Mouse (Mus musculus) CH12.LX (cell line): ENCODE data around the gene Cyb561.

ENCODE experiments used
- CHD2 ChIP-seq: IDR thresholded peaks from 2 replicates; pipeline ENCODE4 v1.6.1; 2011; ENCODE audit warnings: low read length, improper control_type of control experiment
- CTCF ChIP-seq, 2 experiments: IDR thresholded peaks in 1 of 2; conservative IDR thresholded peaks in 1 of 2; 2 replicates each; pipeline ENCODE4 v1.5.1; 2011 to 2012; ENCODE audit warnings: low read depth in 2 of 2, low read length in 2 of 2, improper control_type of control experiment in 1 of 2, inconsistent platforms in 1 of 2, mild to moderate bottlenecking in 1 of 2, moderate library complexity in 1 of 2
- E2F4 ChIP-seq: IDR thresholded peaks from 2 replicates; pipeline ENCODE4 v1.6.1; 2011; ENCODE audit warnings: low read depth, low read length, improper control_type of control experiment; ENCODE audit not compliant: insufficient replicate concordance
- KAT2A ChIP-seq: IDR thresholded peaks from 2 replicates; pipeline ENCODE4 v1.6.1; 2012; ENCODE audit warnings: low read length, improper control_type of control experiment, inconsistent platforms; ENCODE audit not compliant: insufficient replicate concordance
- MAZ ChIP-seq: IDR thresholded peaks from 2 replicates; pipeline ENCODE4 v1.6.1; 2012; ENCODE audit warnings: low read depth, mild to moderate bottlenecking, inconsistent platforms, low read length, improper control_type of control experiment, moderate library complexity
- TCF12 ChIP-seq: IDR thresholded peaks from 2 replicates; pipeline ENCODE4 v1.6.1; 2014; ENCODE audit warnings: low read depth, mild to moderate bottlenecking, inconsistent platforms, low read length, improper control_type of control experiment
- ZKSCAN1 ChIP-seq: IDR thresholded peaks from 2 replicates; pipeline ENCODE4 v1.6.1; 2012; ENCODE audit warnings: low read depth, inconsistent platforms, low read length, improper control_type of control experiment, borderline replicate concordance

DNA sequence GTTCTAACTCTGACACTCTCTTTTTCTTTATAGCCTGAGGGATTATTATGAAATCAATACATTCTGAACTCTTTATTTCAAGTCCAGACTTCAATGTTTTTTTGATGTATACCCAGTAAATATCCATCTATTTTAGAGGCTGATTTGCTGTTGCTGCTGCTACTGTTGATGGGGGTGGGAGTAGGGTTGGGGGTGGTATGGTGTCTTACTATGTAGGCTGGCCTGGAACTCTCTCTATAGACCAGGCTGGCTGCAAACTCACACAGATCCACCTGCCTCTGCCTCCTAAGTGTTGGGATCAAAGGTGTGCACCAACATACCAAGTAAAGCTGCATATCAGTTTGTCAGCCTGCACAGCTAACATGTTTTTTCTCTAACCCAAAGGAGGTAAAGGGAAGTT lies 42.0 kb downstream of the Cyb561 start:
- TF ChIP-seq CTCF (conservative IDR thresholded peaks at IDR 0.05 in 1 of 2, IDR thresholded peaks at IDR 0.05 in 1 of 2; ENCODE audit: low read depth in 2 of 2, low read length in 2 of 2): no peak
- TF ChIP-seq E2F4: no peak
- TF ChIP-seq KAT2A: no peak
- no peak for TF ChIP-seq ZKSCAN1
- no peak for TF ChIP-seq MAZ
- no peak for TF ChIP-seq TCF12
- no peak for TF ChIP-seq CHD2
